Mouse (Mus musculus): ENCODE results near the gene Gm3591.
"Not testable (repeated sequence)": the region's sequence is repeated elsewhere in the genome, so short reads cannot be mapped to it uniquely, and the experiment has no call there.

Gene Gm3591

GRCm38 (mm10) chr14:6412382-6412781 lies at the start of gene Gm3591:
Gene Gm3591 (minus strand): TSS chr14:6412482.
- DNase-seq, result not testable (repeated sequence)

GRCm38 (mm10) chr14:6444511-6444910 lies 32.2 kb upstream of the Gm3591 start, which contains the start of gene Gm3594:
Gene Gm3594 (minus strand): TSS chr14:6444611.
- DNase-seq, result not testable (repeated sequence)

- DNase-seq, result not testable (repeated sequence)
Observed at GRCm38 (mm10) chr14:6440774-6441173, 28.5 kb upstream of the Gm3591 start.

- not testable (repeated sequence) for DNase-seq
Observed at GRCm38 (mm10) chr14:6440206-6440605, 27.9 kb upstream of the Gm3591 start.

DNA sequence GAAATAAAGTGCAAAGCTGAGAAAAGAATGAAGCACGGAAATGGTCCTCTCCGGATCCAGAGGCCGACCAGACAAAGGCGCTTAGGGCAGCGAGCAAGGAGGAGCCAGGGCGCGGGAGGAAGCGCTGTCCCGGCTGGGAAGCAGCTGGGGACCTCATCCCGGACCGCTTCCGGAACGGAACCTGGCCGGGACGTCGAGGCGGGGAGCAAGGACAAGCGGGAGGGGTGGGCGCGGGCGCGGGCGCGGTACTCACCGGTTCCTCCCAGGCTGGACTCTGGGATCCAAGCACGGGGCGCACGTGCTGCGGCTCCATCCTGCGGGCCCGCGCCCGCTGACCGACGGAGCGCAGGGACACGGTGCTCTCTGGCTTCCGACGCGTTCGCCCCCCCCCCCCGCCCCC lies 14.5 kb upstream of the Gm3591 start:
- DNase-seq, result peak; percentile 13

- peak; percentile 13 for DNase-seq
Observed at GRCm38 (mm10) chr14:6426353-6426752, 14.1 kb upstream of the Gm3591 start.

- DNase-seq, result not testable (repeated sequence)
Observed at GRCm38 (mm10) chr14:6390219-6390618, 22.1 kb downstream of the Gm3591 start, which contains the start of gene Gm16440. Gene Gm16440 (minus strand): TSS chr14:6390319.
